Mouse (Mus musculus) embryonic fibroblast, embryonic 13.5 days (primary cell): ENCODE measurements around the gene Bcat1.

Experiments used
- CTCF ChIP-seq: IDR thresholded peaks from 2 replicates; pipeline ENCODE4 v1.5.1; 2011; ENCODE audit warnings: mild to moderate bottlenecking, control low read depth, low read length, moderate library complexity, borderline replicate concordance; ENCODE audit not compliant: insufficient read depth
- POLR2A ChIP-seq: IDR thresholded peaks from 2 replicates; pipeline ENCODE4 v1.6.1; 2011; ENCODE audit warnings: low read depth, mild to moderate bottlenecking, control low read depth, low read length, moderate library complexity

GRCm38 (mm10) chr6:144989193-144989592 is 86.8 kb downstream of the Bcat1 start:
- no peak for TF ChIP-seq CTCF
- TF ChIP-seq POLR2A = no peak
